Mouse (Mus musculus): Measurements from ENCODE around the gene Rasal2.

- no peak for TF ChIP-seq CTCF (IDR thresholded peaks at IDR 0.05; ENCODE audit: low read depth)
- TF ChIP-seq EP300 (IDR thresholded peaks at IDR 0.05; ENCODE audit: low read depth), result no peak
Observed at GRCm38 (mm10) chr1:157449981-157450636, 37.7 kb upstream of the Rasal2 start.
